Mouse (Mus musculus): ENCODE measurements around the gene Snrnp70.

GRCm38 (mm10) chr7:45414740-45415224 is 19.2 kb upstream of the Snrnp70 start:
- TF ChIP-seq CTCF (IDR thresholded peaks at IDR 0.05; ENCODE audit: control insufficient read depth, insufficient read depth, low read length): no peak
- TF ChIP-seq POLR2A (IDR thresholded peaks at IDR 0.05; ENCODE audit: borderline replicate concordance, control insufficient read depth, low read depth, low read length): no peak
